Mouse (Mus musculus) embryonic fibroblast, embryonic 13.5 days (primary cell): ENCODE results near the gene Gabbr2. TPM values are rescaled to one million over a fixed set of nuclear protein-coding genes. Genes with fewer than 3 reads are reported as not detected.

Experiments used
- H3K27ac ChIP-seq: 2 replicates; pipeline ENCODE4 v1.5.1; 2012; ENCODE audit warnings: low read length, control low read depth, inconsistent platforms; ENCODE audit not compliant: insufficient read depth
- H3K4me1 ChIP-seq: 2 replicates; pipeline ENCODE4 v1.6.1; 2011; ENCODE audit warnings: low read length; ENCODE audit not compliant: control insufficient read depth, insufficient read depth
- H3K4me3 ChIP-seq: 2 replicates; pipeline ENCODE4 v1.5.1; 2011; ENCODE audit warnings: mild to moderate bottlenecking, control low read depth, low read length; ENCODE audit not compliant: insufficient read depth
- CTCF ChIP-seq: IDR thresholded peaks from 2 replicates; pipeline ENCODE4 v1.5.1; 2011; ENCODE audit warnings: mild to moderate bottlenecking, control low read depth, low read length, moderate library complexity, borderline replicate concordance; ENCODE audit not compliant: insufficient read depth
- POLR2A ChIP-seq: IDR thresholded peaks from 2 replicates; pipeline ENCODE4 v1.6.1; 2011; ENCODE audit warnings: low read depth, mild to moderate bottlenecking, control low read depth, low read length, moderate library complexity
- polyA plus RNA-seq: library from polyadenylated mRNA; stranded (reverse); fragments of >200 nt; gene quantifications from 2 replicates; pipeline ENCODE4 v1.2.4, GENCODE M21; 2011; ENCODE audit warnings: low read depth; ENCODE audit not compliant: missing spikeins, insufficient read length

Gabbr2 gene
- polyA plus RNA-seq: 0.30 TPM in 1 of 2 replicates, not detected in the other

DNA sequence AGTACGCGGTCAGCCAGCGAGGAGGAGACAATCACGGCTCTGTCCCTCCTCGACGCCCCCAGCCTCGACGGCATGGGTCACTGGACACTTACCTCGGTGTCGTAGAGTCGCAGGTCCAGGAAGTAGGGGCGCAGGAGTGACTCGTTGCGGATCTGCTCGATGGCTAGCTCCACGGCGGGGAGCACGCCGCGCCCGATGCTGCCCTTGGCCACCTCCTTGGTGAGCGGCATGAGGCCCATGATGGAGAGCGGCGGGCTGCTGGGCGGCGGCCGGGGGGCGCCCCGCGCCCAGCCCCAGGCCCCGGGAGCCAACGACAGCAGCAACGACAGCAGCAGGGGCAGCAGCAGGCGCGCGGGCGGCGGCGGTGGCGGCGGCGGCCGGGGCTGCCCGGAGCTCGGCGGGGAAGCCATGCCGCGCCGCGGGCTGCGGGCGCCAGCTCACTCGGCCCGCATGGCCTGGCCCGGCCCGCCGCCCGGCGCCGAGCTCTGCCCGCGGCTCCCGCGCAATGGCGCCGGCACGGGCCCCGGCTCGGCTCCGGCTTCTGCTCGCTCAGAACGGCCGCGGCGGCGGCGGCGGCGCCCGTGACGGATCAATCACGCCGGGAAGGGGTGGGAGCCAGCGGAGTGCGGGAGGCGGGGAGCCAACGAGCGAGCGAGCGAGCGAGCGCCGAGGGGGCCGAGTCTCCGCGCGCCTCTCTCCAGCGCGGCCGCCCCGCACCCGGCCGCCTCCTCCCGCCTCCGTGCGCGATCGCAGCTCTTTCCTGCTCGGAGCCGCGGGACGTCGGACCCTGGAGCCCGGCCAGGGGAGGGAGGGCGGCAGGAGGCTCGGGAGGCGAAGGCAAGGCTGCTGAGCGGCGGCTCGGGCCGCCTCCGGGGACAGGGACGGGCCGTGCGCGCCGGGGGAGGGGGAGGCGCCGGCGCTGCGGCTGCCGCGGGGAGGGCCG is at the start of gene Gabbr2:
Gene Gabbr2, minus strand, starts transcription at position 858 of the 943 bp plus-strand sequence.
- H3K4me1 ChIP-seq: no peaks in the 10 kb centered on the region
- no peak within 1 kb of the TSS for H3K27ac ChIP-seq
- TF ChIP-seq CTCF (no peak), POLR2A (no peak)
- H3K4me3 ChIP-seq: 0 out of 2 replicates have a peak within 1 kb of the TSS, but pooled peaks have one; percentile 2

DNA sequence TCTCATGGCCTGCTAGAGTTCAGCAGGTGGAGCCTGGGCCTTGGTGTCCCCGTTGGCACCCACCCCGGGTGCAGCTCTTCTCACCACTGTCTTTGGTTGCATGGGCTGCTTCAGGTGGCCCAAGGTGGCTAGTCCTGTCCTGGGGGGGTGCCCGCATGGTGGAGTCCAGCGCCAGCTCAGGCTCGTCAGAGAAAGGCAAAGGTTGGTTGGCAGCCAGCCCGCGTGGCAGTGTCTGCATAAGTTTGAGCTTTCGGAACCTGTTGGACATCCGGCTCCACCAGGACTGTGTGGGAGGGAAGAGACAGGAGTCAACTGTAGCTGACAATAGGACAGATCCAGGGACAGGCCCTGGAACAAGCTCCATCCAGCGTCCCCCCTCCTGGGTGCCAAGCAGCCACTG is 47.9 kb upstream of the Gabbr2 start:
- TF ChIP-seq CTCF (no peak), POLR2A (no peak)

DNA sequence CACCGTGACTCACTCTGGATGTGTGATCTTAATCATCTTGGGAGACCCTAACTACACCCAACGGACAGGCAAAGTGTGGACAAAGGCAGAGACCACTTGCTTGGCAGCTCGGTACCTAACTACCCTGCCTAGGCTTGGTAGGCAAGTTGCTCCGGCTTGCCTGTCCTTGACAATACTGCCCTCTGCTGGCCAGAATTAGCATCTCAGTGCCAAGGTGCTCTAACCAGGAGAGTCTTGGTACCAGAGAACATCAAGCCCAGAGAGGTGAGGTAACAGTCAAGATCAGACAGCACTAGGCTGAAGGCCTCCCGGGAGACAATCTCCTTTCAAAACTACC is 45.6 kb upstream of the Gabbr2 start:
- Histone ChIP-seq H3K4me1 (peaks cover 10% of the 10 kb centered on the region; the same call in 1 of the 2 replicates), H3K27ac (no peak overlapping the region), H3K4me3 (no peak overlapping the region)
- peak; percentile 95 for TF ChIP-seq CTCF
- no peak for TF ChIP-seq POLR2A

More for the DNA sequence above, 47.9 kb upstream of the Gabbr2 start:
- Histone ChIP-seq H3K27ac (no peak overlapping the region), H3K4me3 (no peak overlapping the region), H3K4me1 (peaks cover 10% of the 10 kb centered on the region; the same call in 1 of the 2 replicates)

DNA sequence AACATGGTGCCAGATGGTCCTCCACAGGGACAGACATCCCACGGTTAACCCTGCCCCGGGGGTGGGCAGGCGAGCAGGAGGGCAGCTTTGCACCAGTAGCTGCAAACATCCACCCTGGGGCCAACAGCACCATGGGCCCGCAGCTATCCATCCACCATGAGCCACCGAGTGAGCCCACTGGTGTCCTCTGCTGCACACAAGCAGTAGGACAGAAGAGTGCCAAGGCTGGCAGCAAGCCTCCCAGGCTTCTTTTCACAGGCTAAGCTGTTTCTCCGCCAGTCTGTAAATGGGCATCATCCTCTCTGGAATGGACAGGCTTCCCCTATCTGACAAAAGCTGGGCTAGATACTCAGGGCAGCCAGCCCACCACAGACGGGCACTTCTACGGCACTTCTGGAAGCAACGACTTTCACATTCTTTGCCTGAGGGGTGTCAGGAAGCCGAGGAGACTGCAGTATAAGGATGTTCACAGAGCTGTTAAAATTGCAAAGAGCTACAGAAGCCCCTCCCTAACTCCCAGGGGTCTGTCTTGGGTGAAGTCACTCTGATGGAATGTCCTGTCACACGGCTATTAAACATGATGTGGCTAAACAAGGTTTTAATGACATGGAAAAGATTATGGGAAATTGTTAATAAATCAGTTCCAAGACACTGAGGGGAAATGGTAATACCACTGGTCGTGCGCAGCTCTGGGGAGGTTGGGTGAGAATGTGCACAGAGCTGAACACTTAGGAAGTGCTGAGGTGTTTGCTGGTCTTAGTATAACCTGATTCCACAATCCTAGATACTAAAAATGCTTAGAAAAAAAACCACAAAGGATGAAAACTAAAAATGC is 45.0 kb upstream of the Gabbr2 start:
- Histone ChIP-seq H3K4me3 (no peak overlapping the region), H3K4me1 (peaks cover 10% of the 10 kb centered on the region; the same call in 1 of the 2 replicates), H3K27ac (0 out of 2 replicates have a peak overlapping the region, but pooled peaks have one; percentile 19)
- no peak for TF ChIP-seq POLR2A
- no peak for TF ChIP-seq CTCF

DNA sequence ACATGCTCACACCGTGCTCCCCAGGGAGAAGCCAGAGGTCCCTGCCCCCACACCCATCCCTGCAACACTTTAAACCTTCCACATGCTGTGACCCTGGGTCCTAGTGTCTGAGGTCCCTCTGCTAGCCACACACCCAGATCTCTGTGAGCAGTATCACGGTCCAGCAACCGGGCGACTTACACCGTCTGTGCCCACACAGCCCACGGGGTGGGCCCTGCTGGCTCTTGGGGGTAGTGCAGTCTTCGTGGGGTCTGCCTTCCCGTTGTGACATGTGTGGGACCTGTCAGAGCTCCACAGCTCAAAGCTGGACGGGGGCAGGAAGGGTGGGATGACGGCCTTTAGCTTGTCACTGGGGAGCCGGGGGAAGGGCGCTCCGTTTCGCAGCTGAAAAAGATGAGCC is 43.9 kb upstream of the Gabbr2 start:
- H3K27ac ChIP-seq: no peak overlapping the region
- no peak for TF ChIP-seq POLR2A
- TF ChIP-seq CTCF: no peak
- H3K4me3 ChIP-seq: no peak overlapping the region
- peaks cover 10% of the 10 kb centered on the region; the same call in 1 of the 2 replicates for H3K4me1 ChIP-seq

DNA sequence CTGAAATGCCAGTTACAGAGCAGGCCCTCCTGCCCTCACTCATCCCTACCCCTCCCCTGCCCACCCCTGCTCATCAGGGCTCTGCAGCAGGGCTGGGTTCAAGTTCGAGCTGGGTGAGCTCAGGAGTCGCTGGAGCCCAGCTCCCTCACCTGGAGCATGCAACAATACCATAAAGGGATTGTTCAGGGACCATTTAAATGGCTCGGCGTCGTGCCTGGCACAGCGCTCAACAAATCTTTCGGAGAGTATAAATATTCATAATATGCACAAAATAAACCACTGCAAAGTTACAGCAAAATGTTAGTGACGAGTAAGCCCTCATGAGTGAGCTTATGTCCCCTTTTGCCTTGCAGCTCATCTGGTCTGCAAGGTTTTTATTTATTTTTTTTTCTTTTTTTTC is 40.5 kb upstream of the Gabbr2 start:
- H3K27ac ChIP-seq: no peak overlapping the region

DNA sequence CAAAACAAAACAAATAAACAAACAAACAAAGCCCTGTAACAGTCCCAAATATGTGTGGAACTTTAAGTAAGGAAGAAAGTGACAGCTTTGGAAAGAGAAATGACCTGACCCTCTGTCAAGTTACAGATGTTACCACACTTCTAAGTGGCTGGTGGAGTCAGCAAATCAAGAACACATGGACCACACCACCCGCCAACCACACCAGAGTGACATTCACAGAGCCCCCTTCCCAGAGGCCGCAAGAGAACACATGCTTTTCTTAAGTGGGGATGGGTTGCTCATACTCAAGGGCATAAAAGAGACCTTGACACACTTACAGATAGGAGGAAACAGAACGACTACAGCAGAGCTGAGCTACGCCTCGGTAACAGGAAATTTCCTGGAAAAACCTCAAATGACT is 37.1 kb upstream of the Gabbr2 start:
- Histone ChIP-seq H3K27ac (no peak overlapping the region), H3K4me1 (no peaks in the 10 kb centered on the region), H3K4me3 (no peak overlapping the region)
- no peak for TF ChIP-seq CTCF
- no peak for TF ChIP-seq POLR2A

More for the DNA sequence above, 40.5 kb upstream of the Gabbr2 start:
- Histone ChIP-seq H3K4me1 (peaks cover 10% of the 10 kb centered on the region; the same call in 1 of the 2 replicates), H3K4me3 (no peak overlapping the region)
- no peak for TF ChIP-seq CTCF
- no peak for TF ChIP-seq POLR2A

DNA sequence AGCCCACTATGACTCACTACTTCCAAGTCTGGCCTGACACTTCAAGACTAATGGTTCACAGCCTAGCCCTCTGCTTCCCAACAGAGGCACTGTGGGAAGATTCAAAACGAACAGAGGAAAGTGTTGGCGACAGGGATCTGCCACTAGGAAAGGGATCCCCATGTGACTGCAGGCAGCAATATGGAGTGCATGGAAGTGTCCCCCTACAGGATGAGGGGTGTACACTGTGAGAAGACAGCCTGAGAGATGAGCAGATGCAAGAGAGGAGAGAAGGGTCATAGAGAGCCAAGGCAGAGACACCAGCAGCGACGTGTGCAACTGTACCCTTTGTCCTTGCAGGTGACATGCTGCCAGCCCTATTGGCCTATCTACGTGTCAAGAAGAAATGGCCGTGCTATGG is 32.3 kb upstream of the Gabbr2 start:
- Histone ChIP-seq H3K4me1 (no peaks in the 10 kb centered on the region), H3K27ac (no peak overlapping the region), H3K4me3 (no peak overlapping the region)
- TF ChIP-seq POLR2A (no peak), CTCF (no peak)

DNA sequence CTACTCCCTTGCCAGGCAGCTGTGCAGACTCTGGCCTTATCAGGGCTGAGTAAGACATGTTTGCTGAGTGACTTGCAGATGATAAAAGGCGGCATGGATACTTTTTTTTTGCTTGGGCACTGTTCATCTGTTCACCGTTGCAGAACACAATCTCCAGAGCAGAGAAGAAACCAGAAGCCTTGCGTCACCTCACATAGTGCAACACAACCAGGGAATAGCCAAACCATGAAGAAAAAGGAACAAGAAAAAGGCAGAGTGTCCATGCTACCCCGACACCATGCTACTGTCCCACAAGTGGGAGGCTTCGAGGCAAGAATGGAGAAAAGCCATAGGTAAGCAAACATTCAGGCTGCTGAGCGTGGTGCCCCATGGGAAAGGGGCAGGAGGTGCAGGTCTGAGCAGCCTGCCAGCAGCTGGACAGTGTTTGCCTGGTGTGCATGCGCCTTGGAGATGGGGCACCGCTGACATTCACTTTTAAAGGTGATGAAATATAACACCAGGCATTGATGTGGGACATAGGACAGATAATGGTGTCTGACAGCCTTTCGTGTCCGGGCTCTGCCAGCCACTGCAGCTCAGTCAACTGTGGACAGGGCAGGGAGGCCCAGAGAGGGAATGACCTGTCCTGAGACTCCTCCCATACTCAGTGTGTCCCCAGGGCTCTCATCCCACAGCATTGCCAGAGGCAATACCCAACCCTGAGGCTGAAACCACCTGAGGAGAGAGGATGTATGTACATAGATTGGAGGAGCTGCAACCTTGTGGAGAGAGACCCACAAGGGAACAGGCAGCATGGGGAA is 31.3 kb upstream of the Gabbr2 start:
- TF ChIP-seq CTCF: no peak
- no peak for TF ChIP-seq POLR2A
- Histone ChIP-seq H3K27ac (no peak overlapping the region), H3K4me3 (no peak overlapping the region), H3K4me1 (no peaks in the 10 kb centered on the region)
